Mouse (Mus musculus): ENCODE measurements around the gene Kntc1. TPM values are rescaled to one million over a fixed set of nuclear protein-coding genes. Genes with fewer than 3 reads are reported as not detected.
"Not testable (repeated sequence)": the region's sequence is repeated elsewhere in the genome, so short reads cannot be mapped to it uniquely, and the experiment has no call there.

The Kntc1 gene
- polyA plus RNA-seq, 1 experiment from 2014 or later: 4.7 TPM

DNA sequence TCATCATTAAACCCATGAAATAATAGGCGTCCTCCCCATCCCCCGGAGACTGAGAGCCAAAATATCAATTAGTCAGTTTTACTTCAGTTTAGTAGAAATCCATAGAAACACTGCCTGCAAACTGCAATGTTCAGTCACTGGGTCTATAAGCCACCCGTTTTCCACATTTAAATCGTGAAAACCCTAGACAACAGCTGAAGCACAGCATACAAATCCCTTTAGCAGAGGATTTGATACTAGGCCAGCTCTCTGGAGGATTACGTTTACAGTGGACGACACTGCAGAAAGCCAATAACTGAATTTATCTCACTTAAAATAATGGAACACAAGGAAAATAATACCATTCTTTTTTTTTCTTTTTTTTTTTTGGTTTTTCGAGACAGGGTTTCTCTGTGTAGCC is 1.9 kb upstream of the Kntc1 start:
- Histone ChIP-seq H3K27ac (replicated peaks) (no peak overlapping the region), H3K4me2 (peak overlapping the region; percentile 77), H3K4me3 (replicated peaks) (peak overlapping the region; percentile 73), H3K36me3 (peaks cover 20% of the 10 kb centered on the region), H3K4me1 (peaks cover 35% of the 10 kb centered on the region), H3K9ac (replicated peaks) (peak overlapping the region; percentile 45), H3K9me3 (replicated peaks) (no peaks in the 10 kb centered on the region), H3K27me3 (replicated peaks) (no peaks in the 10 kb centered on the region)
- ATAC-seq (ENCODE audit: low FRiP score): no peak
- WGBS: 27% methylated on average over 7 of the region's 7 CpGs

DNA sequence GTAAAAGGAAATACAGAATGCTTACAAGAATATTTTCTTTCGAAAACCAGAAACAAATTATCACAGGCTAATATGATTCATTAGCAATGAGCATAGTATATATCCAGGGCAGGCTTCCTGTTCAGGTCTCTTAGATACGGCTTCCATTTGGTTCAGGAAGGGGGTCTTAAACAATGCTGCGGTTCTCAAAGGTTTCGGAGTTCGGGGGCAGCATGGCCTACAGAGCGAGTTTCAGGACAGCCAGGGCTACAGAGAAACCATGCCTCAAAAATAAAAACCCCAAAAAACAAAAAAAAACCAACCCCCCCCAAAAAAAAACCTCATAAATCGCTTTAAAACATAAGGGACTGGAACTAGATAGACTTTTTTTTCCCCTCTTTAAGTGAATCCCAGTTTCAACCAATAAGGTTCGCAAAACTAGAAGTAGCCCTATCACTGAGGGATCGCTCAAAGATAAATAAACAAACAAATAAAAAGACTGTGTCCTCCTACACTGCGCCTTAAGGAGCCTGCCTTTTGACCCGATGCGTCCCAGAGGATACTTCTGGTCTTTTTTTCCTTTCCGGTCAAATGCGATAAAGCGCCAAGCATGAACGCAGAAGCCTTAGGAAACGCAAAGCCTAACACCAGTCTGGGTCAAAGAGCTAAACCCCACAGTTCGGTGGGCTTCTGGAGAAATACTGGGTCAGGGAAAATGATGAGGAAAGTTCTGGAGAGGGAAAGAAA is 1.0 kb upstream of the Kntc1 start:
- 0 out of 2 replicates have a peak, but pooled peaks have one; percentile 2 for ATAC-seq (ENCODE audit: low FRiP score)
- no peaks in the 10 kb centered on the region for H3K9me3 ChIP-seq (replicated peaks)
- peaks cover 13% of the 10 kb centered on the region for H3K36me3 ChIP-seq
- H3K27me3 ChIP-seq (replicated peaks): no peaks in the 10 kb centered on the region
- H3K4me3 ChIP-seq (replicated peaks): peak overlapping the region; percentile 73
- peak overlapping the region; percentile 77 for H3K4me2 ChIP-seq
- WGBS: under 1% methylated on average over 18 of the region's 18 CpGs
- H3K27ac ChIP-seq (replicated peaks): peak overlapping the region; percentile 99
- H3K4me1 ChIP-seq: peaks cover 35% of the 10 kb centered on the region
- peak overlapping the region; percentile 79 for H3K9ac ChIP-seq (replicated peaks)

GRCm38 (mm10) chr5:123765506-123765905 is 16.0 kb downstream of the Kntc1 start:
- H3K27ac ChIP-seq (replicated peaks): no peak overlapping the region
- no peak for ATAC-seq (ENCODE audit: low FRiP score)
- H3K4me1 ChIP-seq: no peaks in the 10 kb centered on the region
- no peak overlapping the region for H3K9ac ChIP-seq (replicated peaks)
- WGBS: 95% methylated on average over 11 of the region's 11 CpGs
- H3K4me3 ChIP-seq (replicated peaks): no peak overlapping the region
- H3K27me3 ChIP-seq (replicated peaks): no peaks in the 10 kb centered on the region
- no peaks in the 10 kb centered on the region for H3K36me3 ChIP-seq
- H3K4me2 ChIP-seq: no peak overlapping the region
- no peaks in the 10 kb centered on the region for H3K9me3 ChIP-seq (replicated peaks)

GRCm38 (mm10) chr5:123766455-123766854 is 16.9 kb downstream of the Kntc1 start:
- H3K4me1 ChIP-seq; H3K9me3 ChIP-seq (replicated peaks); H3K4me2 ChIP-seq; H3K9ac ChIP-seq (replicated peaks); H3K27ac ChIP-seq (replicated peaks); ATAC-seq (ENCODE audit: low FRiP score); H3K36me3 ChIP-seq; H3K27me3 ChIP-seq (replicated peaks); H3K4me3 ChIP-seq (replicated peaks): not testable (repeated sequence)
- 95% methylated on average over 11 of the region's 11 CpGs for WGBS

DNA sequence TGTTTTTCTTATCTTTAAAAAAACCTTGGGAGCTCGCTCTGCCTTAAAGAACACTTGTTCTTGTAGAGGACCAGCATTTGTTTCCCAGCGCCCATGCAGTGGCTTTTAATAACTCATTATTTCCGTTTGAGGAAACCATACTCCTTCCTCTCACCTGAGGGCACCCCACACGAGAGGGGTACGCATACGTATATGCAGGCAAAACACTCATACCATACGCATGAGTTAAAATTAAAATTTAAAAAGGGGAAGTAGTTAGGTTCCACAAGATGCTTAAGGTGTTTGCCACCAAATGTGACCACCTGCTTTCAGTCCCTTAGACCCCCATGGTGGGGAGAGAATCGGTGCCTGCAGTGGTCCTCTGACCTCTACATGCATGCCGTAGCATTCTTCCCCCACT is 23.9 kb downstream of the Kntc1 start:
- Histone ChIP-seq H3K4me3 (replicated peaks) (no peak overlapping the region), H3K27me3 (replicated peaks) (no peaks in the 10 kb centered on the region), H3K9me3 (replicated peaks) (no peaks in the 10 kb centered on the region), H3K4me2 (no peak overlapping the region), H3K4me1 (no peaks in the 10 kb centered on the region), H3K27ac (replicated peaks) (no peak overlapping the region), H3K36me3 (no peaks in the 10 kb centered on the region), H3K9ac (replicated peaks) (no peak overlapping the region)
- no peak for ATAC-seq (ENCODE audit: low FRiP score)
- 98% methylated on average over 9 of the region's 9 CpGs for WGBS

GRCm38 (mm10) chr5:123780716-123781115 is 31.2 kb downstream of the Kntc1 start:
- Histone ChIP-seq H3K4me3 (replicated peaks) (no peak overlapping the region), H3K9ac (replicated peaks) (no peak overlapping the region), H3K4me2 (no peak overlapping the region), H3K27ac (replicated peaks) (no peak overlapping the region), H3K36me3 (no peaks in the 10 kb centered on the region), H3K4me1 (no peaks in the 10 kb centered on the region), H3K27me3 (replicated peaks) (no peaks in the 10 kb centered on the region), H3K9me3 (replicated peaks) (no peaks in the 10 kb centered on the region)
- no peak for ATAC-seq (ENCODE audit: low FRiP score)
- WGBS: 93% methylated on average over 8 of the region's 8 CpGs

DNA sequence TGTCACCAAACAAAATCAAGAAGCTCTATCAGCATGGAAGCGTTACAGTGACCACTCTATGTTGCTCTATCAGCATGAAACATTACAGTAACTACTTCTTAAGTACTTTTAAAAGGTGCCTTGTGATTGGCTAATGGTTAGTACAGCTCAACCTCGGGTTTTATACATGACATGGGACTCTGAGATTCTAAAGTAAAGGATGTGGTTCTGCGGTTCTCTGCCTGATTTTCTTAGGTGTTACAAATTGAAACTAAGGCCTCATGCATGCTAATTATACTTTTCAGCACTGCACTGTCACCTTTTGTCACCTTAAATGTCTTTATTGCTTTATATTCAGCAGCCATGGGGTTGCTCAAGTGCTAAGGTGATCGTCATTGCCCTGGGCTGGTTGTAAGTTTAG is 32.3 kb downstream of the Kntc1 start:
- H3K9me3 ChIP-seq (replicated peaks): no peaks in the 10 kb centered on the region
- WGBS: 85% methylated on average over 4 of the region's 4 CpGs
- ATAC-seq (ENCODE audit: low FRiP score): no peak
- no peak overlapping the region for H3K4me3 ChIP-seq (replicated peaks)
- H3K4me1 ChIP-seq: no peaks in the 10 kb centered on the region
- no peak overlapping the region for H3K9ac ChIP-seq (replicated peaks)
- no peak overlapping the region for H3K27ac ChIP-seq (replicated peaks)
- no peaks in the 10 kb centered on the region for H3K36me3 ChIP-seq
- no peaks in the 10 kb centered on the region for H3K27me3 ChIP-seq (replicated peaks)
- no peak overlapping the region for H3K4me2 ChIP-seq

GRCm38 (mm10) chr5:123788976-123789375 is 39.5 kb downstream of the Kntc1 start:
- no peak for ATAC-seq (ENCODE audit: low FRiP score)
- no peaks in the 10 kb centered on the region for H3K27me3 ChIP-seq (replicated peaks)
- H3K9ac ChIP-seq (replicated peaks): no peak overlapping the region
- H3K4me3 ChIP-seq (replicated peaks): no peak overlapping the region
- H3K4me1 ChIP-seq: no peaks in the 10 kb centered on the region
- 94% methylated on average over 7 of the region's 7 CpGs for WGBS
- no peaks in the 10 kb centered on the region for H3K36me3 ChIP-seq
- no peak overlapping the region for H3K4me2 ChIP-seq
- H3K27ac ChIP-seq (replicated peaks): no peak overlapping the region
- no peaks in the 10 kb centered on the region for H3K9me3 ChIP-seq (replicated peaks)

DNA sequence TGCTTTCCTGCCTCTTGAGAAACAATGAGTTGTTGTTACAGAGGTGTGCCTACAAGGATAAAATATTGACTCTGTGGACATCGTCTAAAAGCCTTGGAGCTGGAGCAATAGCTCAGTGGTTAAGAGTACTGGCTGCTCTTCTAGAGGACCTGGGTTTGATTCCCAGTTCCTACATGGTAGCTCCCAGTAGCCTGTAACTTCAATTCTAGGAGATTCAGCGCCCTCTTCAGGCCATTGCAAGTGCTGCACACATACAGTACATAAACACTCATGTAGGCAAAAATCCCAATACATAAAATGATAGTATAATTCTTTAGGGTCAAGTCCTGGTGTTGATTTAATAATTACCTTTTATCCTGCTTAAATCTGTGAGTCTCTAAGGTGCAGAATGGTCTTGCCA is 43.6 kb downstream of the Kntc1 start:
- no peak overlapping the region for H3K4me2 ChIP-seq
- ATAC-seq (ENCODE audit: low FRiP score): no peak
- H3K27ac ChIP-seq (replicated peaks): no peak overlapping the region
- no peak overlapping the region for H3K9ac ChIP-seq (replicated peaks)
- H3K36me3 ChIP-seq: no peaks in the 10 kb centered on the region
- WGBS: 89% methylated on average over 2 of the region's 2 CpGs
- H3K4me3 ChIP-seq (replicated peaks): no peak overlapping the region
- no peaks in the 10 kb centered on the region for H3K4me1 ChIP-seq
- no peaks in the 10 kb centered on the region for H3K9me3 ChIP-seq (replicated peaks)
- no peaks in the 10 kb centered on the region for H3K27me3 ChIP-seq (replicated peaks)

DNA sequence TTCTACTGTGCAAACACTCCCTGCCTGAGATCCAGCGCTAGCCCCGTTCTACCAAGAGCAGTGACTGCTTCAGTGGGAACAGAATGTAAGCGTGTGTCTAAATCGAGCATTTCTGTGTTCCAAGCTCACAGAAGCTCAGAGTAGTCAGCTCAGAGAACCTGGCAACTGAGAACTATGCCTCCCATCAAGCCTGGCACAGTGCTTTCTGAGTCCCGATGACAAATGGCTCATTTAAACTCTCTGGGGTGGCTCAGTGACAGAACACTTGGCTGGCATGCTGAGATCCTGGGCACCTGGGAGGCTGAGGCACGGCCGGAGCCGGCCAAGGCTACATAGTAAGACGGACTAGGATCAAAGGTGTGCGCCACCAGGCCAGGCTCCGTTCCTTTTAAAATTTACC is 56.8 kb downstream of the Kntc1 start:
- peak overlapping the region; percentile 60; the same call in 1 of the 2 replicates for H3K27ac ChIP-seq (replicated peaks)
- no peaks in the 10 kb centered on the region for H3K27me3 ChIP-seq (replicated peaks)
- H3K36me3 ChIP-seq: no peaks in the 10 kb centered on the region
- no peak overlapping the region for H3K9ac ChIP-seq (replicated peaks)
- no peaks in the 10 kb centered on the region for H3K9me3 ChIP-seq (replicated peaks)
- ATAC-seq (ENCODE audit: low FRiP score): no peak
- no peak overlapping the region for H3K4me2 ChIP-seq
- no peak overlapping the region for H3K4me3 ChIP-seq (replicated peaks)
- WGBS: 86% methylated on average over 11 of the region's 11 CpGs
- 0 out of 2 replicates have a peak, but pooled peaks cover 2% of the 10 kb centered on the region for H3K4me1 ChIP-seq

DNA sequence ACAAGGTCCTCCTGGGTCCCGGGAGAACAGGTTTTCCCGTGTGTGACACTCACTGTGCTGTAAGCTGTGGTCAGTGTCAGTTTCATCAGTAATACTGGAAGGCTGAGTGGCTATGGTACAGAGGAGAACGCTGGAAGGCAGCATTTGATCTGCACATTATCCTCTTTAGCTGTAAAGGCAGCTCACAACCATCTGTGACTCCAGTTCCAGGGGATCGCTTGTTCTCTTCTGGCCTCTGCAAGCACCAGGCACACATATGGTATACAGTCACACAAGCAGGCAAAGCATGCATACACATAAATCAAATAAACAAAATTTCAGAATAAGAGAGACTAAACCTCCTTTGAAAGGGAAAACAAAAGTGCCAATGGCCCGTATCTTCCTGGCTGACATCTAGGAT is 59.0 kb downstream of the Kntc1 start:
- H3K36me3 ChIP-seq: no peaks in the 10 kb centered on the region
- WGBS: 85% methylated on average over 5 of the region's 5 CpGs
- H3K27ac ChIP-seq (replicated peaks): no peak overlapping the region
- 0 out of 2 replicates have a peak, but pooled peaks cover 2% of the 10 kb centered on the region for H3K4me1 ChIP-seq
- no peak overlapping the region for H3K4me2 ChIP-seq
- H3K27me3 ChIP-seq (replicated peaks): no peaks in the 10 kb centered on the region
- no peak overlapping the region for H3K9ac ChIP-seq (replicated peaks)
- H3K9me3 ChIP-seq (replicated peaks): no peaks in the 10 kb centered on the region
- H3K4me3 ChIP-seq (replicated peaks): no peak overlapping the region
- ATAC-seq (ENCODE audit: low FRiP score): no peak

GRCm38 (mm10) chr5:123809156-123809555 is 59.6 kb downstream of the Kntc1 start:
- Histone ChIP-seq H3K27me3 (replicated peaks) (no peaks in the 10 kb centered on the region), H3K4me3 (replicated peaks) (no peak overlapping the region), H3K4me2 (no peak overlapping the region), H3K9ac (replicated peaks) (no peak overlapping the region), H3K36me3 (no peaks in the 10 kb centered on the region), H3K9me3 (replicated peaks) (no peaks in the 10 kb centered on the region), H3K4me1 (0 out of 2 replicates have a peak, but pooled peaks cover 2% of the 10 kb centered on the region), H3K27ac (replicated peaks) (no peak overlapping the region)
- ATAC-seq (ENCODE audit: low FRiP score): no peak
- 85% methylated on average over 13 of the region's 13 CpGs for WGBS

Data from neural tube, embryonic 15.5 days (tissue).